Mouse (Mus musculus): Measurements from ENCODE around the gene Wbp11. TPM values are rescaled to one million over a fixed set of nuclear protein-coding genes. Genes with fewer than 3 reads are reported as not detected.

Gene Wbp11
- total RNA-seq (2021) (10 to 100 TPM; 72.6 to 79.2 TPM), polyA plus RNA-seq (2012; rRNA removed) (47.4 and 55.0 TPM in 2 replicates)
- long read RNA-seq, transcript Wbp11-201 (12 exons, 2,739 nt), result major isoform, 36 of 58 reads
- long read RNA-seq, partial matches to known transcripts, result 8 of 58 reads
- long read RNA-seq, other reads (novel, unspliced or antisense), result 14 of 58 reads

GRCm38 (mm10) chr6:136827881-136828561 is at the start of gene Wbp11:
Gene Wbp11, minus strand, starts transcription at chr6:136828233.
- peak; percentile 97 for DNase-seq

GRCm38 (mm10) chr6:136875670-136876069 is 47.6 kb upstream of the Wbp11 start, which contains the start of gene Mgp:
Gene Mgp, minus strand, starts transcription at chr6:136875823.
- DNase-seq, result no peak

GRCm38 (mm10) chr6:136874599-136874998 is 46.6 kb upstream of the Wbp11 start:
- no peak for DNase-seq

GRCm38 (mm10) chr6:136868921-136869320 is 40.9 kb upstream of the Wbp11 start:
- no peak for DNase-seq

GRCm38 (mm10) chr6:136866150-136866549 is 38.1 kb upstream of the Wbp11 start:
- DNase-seq, result no peak

- no peak for DNase-seq
These were observed 37.3 kb upstream of the Wbp11 start for GRCm38 (mm10) chr6:136865360-136865759.

GRCm38 (mm10) chr6:136861020-136861419 is 33.0 kb upstream of the Wbp11 start:
- DNase-seq, result no peak

GRCm38 (mm10) chr6:136858420-136858819 is 30.4 kb upstream of the Wbp11 start:
- DNase-seq, result no peak

GRCm38 (mm10) chr6:136857873-136858260 is 29.8 kb upstream of the Wbp11 start:
- no peak for DNase-seq

GRCm38 (mm10) chr6:136857186-136857872 is 29.3 kb upstream of the Wbp11 start, which contains the start of gene Art4:
Gene Art4, minus strand, starts transcription at chr6:136857733.
- peak; percentile 44 for DNase-seq

- DNase-seq, result peak; percentile 58
These were observed 28.1 kb upstream of the Wbp11 start for GRCm38 (mm10) chr6:136856071-136856636.

- no peak for DNase-seq
These were observed 27.1 kb upstream of the Wbp11 start for GRCm38 (mm10) chr6:136855183-136855582.

- no peak for DNase-seq
These were observed 26.3 kb upstream of the Wbp11 start for GRCm38 (mm10) chr6:136854361-136854781.

GRCm38 (mm10) chr6:136852762-136853161 is 24.7 kb upstream of the Wbp11 start:
- no peak for DNase-seq

GRCm38 (mm10) chr6:136852348-136852747 is 24.3 kb upstream of the Wbp11 start:
- DNase-seq, result no peak

- no peak for DNase-seq
These were observed 22.2 kb upstream of the Wbp11 start for GRCm38 (mm10) chr6:136850267-136850666.

GRCm38 (mm10) chr6:136848971-136849370 is 20.9 kb upstream of the Wbp11 start:
- DNase-seq, result no peak

- DNase-seq, result no peak
These were observed 20.4 kb upstream of the Wbp11 start for GRCm38 (mm10) chr6:136848399-136848798.

GRCm38 (mm10) chr6:136847790-136848189 is 19.8 kb upstream of the Wbp11 start:
- DNase-seq, result peak; percentile 45

GRCm38 (mm10) chr6:136847267-136847666 is 19.2 kb upstream of the Wbp11 start:
- DNase-seq, result no peak

GRCm38 (mm10) chr6:136845706-136846480 is 17.9 kb upstream of the Wbp11 start:
- DNase-seq, result no peak

- DNase-seq, result no peak
These were observed 16.9 kb upstream of the Wbp11 start for GRCm38 (mm10) chr6:136844903-136845302.
